Mouse (Mus musculus): ENCODE data around the gene Pou2f2. TPM values are rescaled to one million over a fixed set of nuclear protein-coding genes. Genes with fewer than 3 reads are reported as not detected.
A peak's percentile ranks its signal among the peaks of the same experiment; 100 is the strongest.
"Not testable (repeated sequence)": the region's sequence is repeated elsewhere in the genome, so short reads cannot be mapped to it uniquely, and the experiment has no call there.

Gene Pou2f2
- polyA plus RNA-seq, 1 experiment from 2014 or later = 1.8 TPM

DNA sequence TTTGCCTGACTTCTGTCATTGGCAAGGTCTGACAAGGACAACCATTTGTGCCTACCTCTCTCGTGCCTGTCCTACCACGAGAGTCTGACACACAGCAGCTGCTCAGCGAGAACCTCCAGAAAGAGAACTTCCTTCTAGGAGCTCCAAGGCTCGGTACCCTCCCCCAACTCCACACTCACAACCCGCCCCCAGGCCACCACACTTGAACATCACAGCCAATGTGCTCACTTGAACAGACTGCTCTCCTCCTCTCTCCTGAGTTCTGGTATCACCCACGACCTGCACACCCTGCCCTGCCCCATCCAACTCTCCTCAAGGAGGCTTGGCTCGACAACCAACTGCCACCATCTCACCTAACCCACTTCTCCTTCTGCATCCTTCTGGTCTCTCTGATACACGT, 115.6 kb downstream of the Pou2f2 start:
- Histone ChIP-seq H3K36me3 (peaks cover 27% of the 10 kb centered on the region), H3K27ac (no peak overlapping the region), H3K27me3 (replicated peaks) (no peaks in the 10 kb centered on the region), H3K4me3 (replicated peaks) (no peak overlapping the region), H3K4me2 (replicated peaks) (no peak overlapping the region), H3K4me1 (replicated peaks) (peaks cover 5% of the 10 kb centered on the region; the same call in 1 of the 2 replicates), H3K9ac (no peak overlapping the region), H3K9me3 (no peaks in the 10 kb centered on the region)
- 84% methylated on average over 8 of the region's 8 CpGs for WGBS
- ATAC-seq = no peak

- H3K4me2 ChIP-seq (replicated peaks) = no peak overlapping the region
- no peak overlapping the region for H3K27ac ChIP-seq
- no peak for ATAC-seq
- 90% methylated on average over 6 of the region's 6 CpGs for WGBS
- no peak overlapping the region for H3K9ac ChIP-seq
- no peaks in the 10 kb centered on the region for H3K9me3 ChIP-seq
- H3K27me3 ChIP-seq (replicated peaks) = no peaks in the 10 kb centered on the region
- H3K4me1 ChIP-seq (replicated peaks) = peaks cover 4% of the 10 kb centered on the region; the same call in 1 of the 2 replicates
- peaks cover 31% of the 10 kb centered on the region for H3K36me3 ChIP-seq
- H3K4me3 ChIP-seq (replicated peaks) = no peak overlapping the region
Observed at GRCm38 (mm10) chr7:25063346-25063745, 116.2 kb downstream of the Pou2f2 start.

DNA sequence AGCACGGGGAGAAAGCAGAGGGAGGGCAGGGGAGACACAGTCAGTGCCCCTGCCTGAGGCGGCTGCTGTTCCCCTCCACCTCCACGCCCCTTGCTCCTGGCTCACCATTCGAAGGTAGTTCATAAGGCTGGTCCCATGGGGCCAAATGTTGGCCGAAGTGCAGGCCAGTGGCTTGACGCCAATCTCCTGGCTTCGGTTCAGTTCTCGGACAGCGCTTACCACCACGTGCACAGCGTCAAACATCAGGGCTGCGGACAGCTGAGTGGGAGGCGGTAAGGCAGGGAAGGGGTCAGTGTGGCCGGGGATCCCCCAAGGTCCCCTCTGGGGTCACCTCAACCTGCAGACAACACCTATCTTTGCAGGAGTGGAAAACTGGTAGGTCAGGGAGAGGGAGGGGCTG, 120.7 kb downstream of the Pou2f2 start:
- Histone ChIP-seq H3K27ac (no peak overlapping the region), H3K9ac (no peak overlapping the region), H3K36me3 (peaks cover 35% of the 10 kb centered on the region), H3K4me1 (replicated peaks) (no peaks in the 10 kb centered on the region), H3K9me3 (no peaks in the 10 kb centered on the region), H3K4me2 (replicated peaks) (no peak overlapping the region), H3K27me3 (replicated peaks) (no peaks in the 10 kb centered on the region), H3K4me3 (replicated peaks) (no peak overlapping the region)
- WGBS = 88% methylated on average over 13 of the region's 14 CpGs
- no peak for ATAC-seq

DNA sequence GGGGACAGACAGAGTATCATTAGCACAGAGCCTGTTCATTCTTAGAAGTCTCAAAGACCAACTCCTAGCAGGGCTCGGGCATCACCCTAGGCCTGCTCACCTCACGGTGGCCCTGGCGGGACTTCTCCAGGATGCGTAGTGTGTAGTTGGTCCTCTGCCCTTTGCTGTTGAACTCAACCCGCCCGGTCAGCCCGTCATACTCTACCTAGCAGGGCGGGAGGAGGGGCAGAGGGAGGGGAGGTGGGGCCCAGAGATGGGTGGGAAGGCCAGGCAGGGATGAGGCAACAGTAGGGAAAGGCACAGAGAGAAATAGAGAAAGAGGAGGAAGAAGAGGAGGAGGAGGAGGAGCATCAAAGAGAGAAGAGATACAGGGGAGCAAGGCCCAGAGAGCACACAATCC, 121.1 kb downstream of the Pou2f2 start:
- Histone ChIP-seq H3K4me3 (replicated peaks) (no peak overlapping the region), H3K4me1 (replicated peaks) (no peaks in the 10 kb centered on the region), H3K27me3 (replicated peaks) (no peaks in the 10 kb centered on the region), H3K27ac (no peak overlapping the region), H3K4me2 (replicated peaks) (no peak overlapping the region), H3K9me3 (no peaks in the 10 kb centered on the region), H3K9ac (no peak overlapping the region), H3K36me3 (peaks cover 32% of the 10 kb centered on the region)
- ATAC-seq = 0 out of 2 replicates have a peak, but pooled peaks have one; percentile 8
- 87% methylated on average over 8 of the region's 8 CpGs for WGBS

- no peak for ATAC-seq
- Histone ChIP-seq H3K4me3 (replicated peaks) (no peak overlapping the region), H3K27ac (no peak overlapping the region), H3K4me2 (replicated peaks) (no peak overlapping the region), H3K9me3 (no peaks in the 10 kb centered on the region), H3K4me1 (replicated peaks) (no peaks in the 10 kb centered on the region), H3K36me3 (peaks cover 29% of the 10 kb centered on the region), H3K27me3 (replicated peaks) (no peaks in the 10 kb centered on the region), H3K9ac (no peak overlapping the region)
- 93% methylated on average over 5 of the region's 5 CpGs for WGBS
Observed at GRCm38 (mm10) chr7:25057888-25058287, 121.6 kb downstream of the Pou2f2 start.

GRCm38 (mm10) chr7:25056951-25057350, 122.6 kb downstream of the Pou2f2 start:
- H3K27ac ChIP-seq = no peak overlapping the region
- 56% methylated on average over 4 of the region's 4 CpGs for WGBS
- H3K9me3 ChIP-seq = no peaks in the 10 kb centered on the region
- no peak overlapping the region for H3K4me2 ChIP-seq (replicated peaks)
- no peak for ATAC-seq
- H3K9ac ChIP-seq = no peak overlapping the region
- no peak overlapping the region for H3K4me3 ChIP-seq (replicated peaks)
- H3K27me3 ChIP-seq (replicated peaks) = no peaks in the 10 kb centered on the region
- H3K4me1 ChIP-seq (replicated peaks) = no peaks in the 10 kb centered on the region
- H3K36me3 ChIP-seq = peaks cover 24% of the 10 kb centered on the region; the same call in 1 of the 2 replicates

DNA sequence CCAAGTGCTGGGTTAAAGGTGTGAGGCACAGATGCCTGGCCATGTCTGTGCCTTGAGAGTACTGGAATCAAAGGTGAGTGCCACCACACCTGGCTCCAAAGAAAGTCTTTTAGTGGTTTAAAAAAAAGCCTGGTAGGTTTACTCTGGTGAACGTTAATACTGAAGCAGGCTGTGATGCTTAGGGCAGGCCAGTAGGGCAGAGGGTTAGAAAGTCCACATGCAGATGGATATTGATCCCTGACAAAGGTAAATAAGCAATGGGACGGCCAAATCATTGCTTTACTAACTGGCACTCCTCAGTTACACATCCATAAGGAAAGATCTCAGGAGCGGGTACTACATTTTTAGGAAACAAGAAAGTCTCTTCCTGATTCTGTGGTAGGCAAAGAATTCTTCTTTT, 126.9 kb downstream of the Pou2f2 start:
- H3K27ac ChIP-seq = no peak overlapping the region
- no peaks in the 10 kb centered on the region for H3K27me3 ChIP-seq (replicated peaks)
- H3K4me3 ChIP-seq (replicated peaks) = no peak overlapping the region
- 80% methylated on average over 3 of the region's 3 CpGs for WGBS
- no peaks in the 10 kb centered on the region for H3K4me1 ChIP-seq (replicated peaks)
- H3K9ac ChIP-seq = no peak overlapping the region
- H3K4me2 ChIP-seq (replicated peaks) = no peak overlapping the region
- no peaks in the 10 kb centered on the region for H3K9me3 ChIP-seq
- H3K36me3 ChIP-seq = peaks cover 8% of the 10 kb centered on the region; the same call in 1 of the 2 replicates
- no peak for ATAC-seq

GRCm38 (mm10) chr7:25049295-25049930, 130.1 kb downstream of the Pou2f2 start:
- WGBS = 81% methylated on average over 16 of the region's 16 CpGs
- H3K36me3 ChIP-seq = peaks cover 9% of the 10 kb centered on the region; the same call in 1 of the 2 replicates

DNA sequence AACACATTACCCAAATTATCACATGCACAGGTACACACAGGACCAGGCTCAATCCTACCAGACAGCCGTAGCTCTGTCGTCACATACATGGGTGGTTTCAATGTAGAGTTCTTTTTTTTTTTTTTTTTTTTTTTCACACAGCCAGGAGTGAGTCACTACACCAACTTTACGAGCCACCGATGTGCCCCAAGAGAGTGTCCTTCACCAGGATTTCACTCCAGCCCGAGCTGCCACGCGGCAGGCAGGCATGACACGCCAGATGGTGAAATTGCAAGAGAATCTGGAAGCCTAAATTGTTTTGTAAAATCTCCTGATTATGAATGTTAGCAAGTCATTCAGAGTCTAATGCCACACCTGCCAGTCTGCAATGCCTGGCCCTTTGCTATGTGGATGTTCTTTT, 132.2 kb downstream of the Pou2f2 start:
- Histone ChIP-seq H3K9ac (no peak overlapping the region), H3K4me2 (replicated peaks) (no peak overlapping the region), H3K27ac (no peak overlapping the region), H3K36me3 (peaks cover 12% of the 10 kb centered on the region; the same call in 1 of the 2 replicates), H3K4me3 (replicated peaks) (no peak overlapping the region), H3K9me3 (no peaks in the 10 kb centered on the region), H3K27me3 (replicated peaks) (no peaks in the 10 kb centered on the region), H3K4me1 (replicated peaks) (no peaks in the 10 kb centered on the region)
- ATAC-seq = no peak
- WGBS = 90% methylated on average over 8 of the region's 8 CpGs

More at GRCm38 (mm10) chr7:25049295-25049930, 130.1 kb downstream of the Pou2f2 start:
- H3K4me2 ChIP-seq (replicated peaks) = no peak overlapping the region
- H3K9me3 ChIP-seq = no peaks in the 10 kb centered on the region
- no peak overlapping the region for H3K27ac ChIP-seq
- H3K27me3 ChIP-seq (replicated peaks) = no peaks in the 10 kb centered on the region
- H3K4me3 ChIP-seq (replicated peaks) = no peak overlapping the region
- H3K9ac ChIP-seq = no peak overlapping the region
- ATAC-seq = no peak
- H3K4me1 ChIP-seq (replicated peaks) = no peaks in the 10 kb centered on the region

DNA sequence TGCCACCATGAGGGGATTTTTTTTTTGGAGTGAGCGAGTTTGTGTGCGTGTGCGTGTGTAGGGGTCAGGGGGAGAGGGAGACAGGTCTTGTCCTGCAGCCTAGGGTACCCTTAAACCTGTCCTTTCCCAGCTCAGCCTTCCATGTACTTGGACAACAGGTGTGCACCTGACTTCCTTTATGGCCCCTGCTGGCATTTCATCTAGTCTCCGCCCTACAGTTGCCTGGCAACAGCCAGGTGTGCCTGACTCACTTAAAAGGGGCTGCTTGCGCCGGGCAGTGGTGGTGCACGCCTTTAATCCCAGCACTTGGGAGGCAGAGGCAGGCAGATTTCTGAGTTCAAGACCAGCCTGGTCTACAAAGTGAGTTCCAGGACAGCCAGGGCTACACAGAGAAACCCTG, 134.9 kb downstream of the Pou2f2 start:
- not testable (repeated sequence) for H3K27ac ChIP-seq; H3K9me3 ChIP-seq; H3K4me1 ChIP-seq (replicated peaks); H3K4me2 ChIP-seq (replicated peaks); H3K9ac ChIP-seq; H3K27me3 ChIP-seq (replicated peaks); H3K4me3 ChIP-seq (replicated peaks)
- ATAC-seq = peak; percentile 62
- WGBS = 86% methylated on average over 7 of the region's 7 CpGs
- H3K36me3 ChIP-seq = peaks cover 12% of the 10 kb centered on the region; the same call in 1 of the 2 replicates

- no peak overlapping the region for H3K4me2 ChIP-seq (replicated peaks)
- WGBS = 87% methylated on average over 12 of the region's 12 CpGs
Observed at GRCm38 (mm10) chr7:25041921-25042320, 137.6 kb downstream of the Pou2f2 start.

More at GRCm38 (mm10) chr7:25041921-25042320, 137.6 kb downstream of the Pou2f2 start:
- peaks cover 12% of the 10 kb centered on the region; the same call in 1 of the 2 replicates for H3K36me3 ChIP-seq
- H3K9ac ChIP-seq = no peak overlapping the region
- ATAC-seq = no peak
- H3K9me3 ChIP-seq = no peaks in the 10 kb centered on the region
- H3K27ac ChIP-seq = no peak overlapping the region
- no peak overlapping the region for H3K4me3 ChIP-seq (replicated peaks)
- no peaks in the 10 kb centered on the region for H3K27me3 ChIP-seq (replicated peaks)
- H3K4me1 ChIP-seq (replicated peaks) = no peaks in the 10 kb centered on the region

All from intestine, embryonic 15.5 days (tissue).